ENCODE assay signal across 10 mouse cellular contexts in the genomic region with DNA sequence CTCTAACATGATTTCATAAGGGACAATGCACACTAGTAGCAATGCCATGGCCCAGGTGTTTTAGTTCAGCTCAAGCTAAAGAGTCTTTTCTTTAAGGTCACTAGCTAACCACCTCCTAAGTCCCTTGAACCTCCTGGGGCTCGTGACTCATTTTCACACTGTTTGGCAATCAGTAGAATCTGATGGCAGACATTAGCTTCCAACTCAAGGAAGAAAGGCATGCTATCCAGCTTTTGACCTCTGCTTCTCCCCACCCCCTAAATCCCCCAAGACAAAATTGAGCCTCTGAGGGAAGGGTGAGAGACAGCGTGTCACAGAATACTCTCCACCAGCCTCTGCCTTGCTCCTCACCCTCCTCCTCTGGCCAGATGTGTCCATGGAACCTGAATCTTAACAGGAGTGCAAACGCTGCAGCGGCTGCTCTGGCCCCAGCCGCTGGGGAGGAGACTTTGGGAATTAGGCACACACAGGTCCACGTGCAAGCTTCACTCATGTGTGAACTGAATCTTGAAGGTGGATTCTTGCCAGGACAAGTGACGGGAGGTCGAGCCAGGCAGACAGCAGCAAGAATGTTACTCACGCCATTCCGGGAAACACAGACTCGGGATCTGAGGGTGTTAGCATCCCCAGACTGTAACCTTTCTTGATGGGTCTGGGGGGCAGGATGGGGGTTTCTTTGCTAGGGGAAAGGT. TPM values are rescaled to one million over a fixed set of nuclear protein-coding genes. Genes with fewer than 3 reads are reported as not detected.
DNase-seq lines count a peak whose midpoint lies in the region; ATAC-seq and TF ChIP-seq lines count a peak whose summit lies in the region.
"Had no signal": no experiment of that assay in that cellular context is flagged by ENCODE, and none has a peak within 500 bp of the region (broad histone marks: within the 10 kb centered on the region; RNA-seq: fewer than 3 reads in every experiment).

No protein-coding gene starts in this region.

- H3K4me3 ChIP-seq in gastrocnemius, adult 2 months = no peak overlapping the region
- H3K4me3 ChIP-seq: intestine, embryonic 15.5 days; liver, embryonic 15.5 days had no signal

- TF ChIP-seq CTCF in gastrocnemius, adult 2 months (IDR thresholded peaks at IDR 0.05) = no peak

- ATAC-seq in erythroid progenitor cell, adult 5-6 weeks (replicated peaks; ENCODE audit: low FRiP score, poor library complexity, severe bottlenecking) = no peak
- ATAC-seq: intestine, embryonic 15.5 days had no signal

- intact Hi-C loops in left cerebral cortex, postnatal 4 days (cut with DNase I) = no loop called here
- intact Hi-C loops in left cerebral cortex, postnatal 36 days (cut with DNase I) = no loop called here
- intact Hi-C loops in gastrocnemius, adult 2 months (cut with DNase I) = no loop called here

- DNase-seq in left cerebral cortex, postnatal 4 days = peak; percentile 71
- DNase-seq in left cerebral cortex, postnatal 36 days (ENCODE audit: low spot score in 2 of 2) = no peak
- DNase-seq in gastrocnemius, adult 2 months = peak; percentile 72
- peak; percentile 85 to 87 for DNase-seq in kidney, adult 8-10 months
- peak; percentile 24 for DNase-seq in ovary, postnatal 36 days (ENCODE audit: low spot score)
- DNase-seq in thymus, postnatal 14 days = no peak
- no peak for DNase-seq in adrenal gland, adult 18-20 months (ENCODE audit: low spot score in 2 of 2)

- H3K27ac ChIP-seq in gastrocnemius, adult 2 months = peak overlapping the region; percentile 43
- H3K27ac ChIP-seq: intestine, embryonic 15.5 days; liver, embryonic 15.5 days had no signal

RNA-seq across cellular contexts. Expression of a gene that starts 30.7 kb away (rescaled TPM):
- not detected for total RNA-seq in left cerebral cortex, postnatal 4 days (2021)
- total RNA-seq in left cerebral cortex, postnatal 36 days (2021) = under 1 TPM; 0.72 to 0.79 TPM
- under 1 TPM; 0.10 to 0.17 TPM for total RNA-seq in gastrocnemius, adult 2 months (2021)
- not detected in 2 replicates for total RNA-seq in erythroid progenitor cell, adult 5-6 weeks (2015; ENCODE audit: low replicate concordance)
- total RNA-seq in erythroid progenitor cell, adult 5-6 weeks (2017; ENCODE audit: low replicate concordance) = not detected in 2 replicates
- under 1 TPM; 0.27 to 0.45 TPM for total RNA-seq in adrenal gland, adult 18-20 months (2021)

Comparison
In these comparisons a context has a peak if more than half of its experiments do, and no peak if none do; other contexts are left out.
1. DNase-seq: peak in left cerebral cortex, postnatal 4 days (single experiment), gastrocnemius, adult 2 months (single experiment), kidney, adult 8-10 months (2 of 2) and ovary, postnatal 36 days (single experiment); none in left cerebral cortex, postnatal 36 days (0 of 2), thymus, postnatal 14 days (single experiment) and adrenal gland, adult 18-20 months (0 of 2).